In genomic region chr15:77849572-77850229, GRCm38 (mm10) we compare ENCODE assay signal across 8 mouse cellular contexts. TPM values are rescaled to one million over a fixed set of nuclear protein-coding genes. Genes with fewer than 3 reads are reported as not detected.
A peak's percentile ranks its signal among the peaks of the same experiment; 100 is the strongest.
DNase-seq lines count a peak whose midpoint lies in the region; ATAC-seq and TF ChIP-seq lines count a peak whose summit lies in the region.
"Had no signal": no experiment of that assay in that cellular context is flagged by ENCODE, and none has a peak within 500 bp of the region (broad histone marks: within the 10 kb centered on the region; RNA-seq: fewer than 3 reads in every experiment).

No protein-coding gene starts in this region.

- H3K9me3 ChIP-seq in lung, embryonic 15.5 days, result no peaks in the 10 kb centered on the region
- no peaks in the 10 kb centered on the region for H3K9me3 ChIP-seq in midbrain, embryonic 10.5 days (replicated peaks)

- peak overlapping the region; percentile 86 for H3K27ac ChIP-seq in lung, embryonic 15.5 days
- H3K27ac ChIP-seq in bone marrow, adult 2 months (ENCODE audit: control insufficient read depth, insufficient read depth, low read depth, low read length, poor library complexity), result peak overlapping the region; percentile 89
- H3K27ac ChIP-seq in midbrain, embryonic 10.5 days (replicated peaks), result no peak overlapping the region

- 0 out of 2 replicates have a peak, but pooled peaks have one; percentile 12 for ATAC-seq in lung, embryonic 15.5 days (ENCODE audit: borderline replicate concordance, extremely low read depth, low FRiP score, low TSS enrichment)
- ATAC-seq in neutrophil, adult 5-6 weeks (ENCODE audit: extremely low read depth, insufficient number of reproducible peaks, low FRiP score, poor library complexity, severe bottlenecking), result peak; percentile 88

- no peak overlapping the region for H3K9ac ChIP-seq in lung, embryonic 15.5 days

- 70% methylated on average over 9 of the region's 9 CpGs for WGBS in lung, embryonic 15.5 days
- 60% methylated on average over 9 of the region's 9 CpGs for WGBS in bone marrow, adult 2 months
- whole genome bisulfite sequencing in midbrain, embryonic 10.5 days, result 83% methylated on average over 9 of the region's 9 CpGs

- no peaks in the 10 kb centered on the region for H3K27me3 ChIP-seq in lung, embryonic 15.5 days
- H3K27me3 ChIP-seq in midbrain, embryonic 10.5 days (ENCODE audit: low read depth, poor library complexity, severe bottlenecking), result no peaks in the 10 kb centered on the region

- no peak for TF ChIP-seq POLR2A in bone marrow, adult 2 months (IDR thresholded peaks at IDR 0.05; ENCODE audit: borderline replicate concordance, control insufficient read depth, low read depth, low read length)

- H3K36me3 ChIP-seq in lung, embryonic 15.5 days, result no peaks in the 10 kb centered on the region
- no peaks in the 10 kb centered on the region for H3K36me3 ChIP-seq in midbrain, embryonic 10.5 days

- H3K4me1 ChIP-seq in lung, embryonic 15.5 days, result peaks cover 27% of the 10 kb centered on the region
- peaks cover 23% of the 10 kb centered on the region for H3K4me1 ChIP-seq in bone marrow, adult 2 months (ENCODE audit: control insufficient read depth, insufficient read depth, low read length)
- no peaks in the 10 kb centered on the region for H3K4me1 ChIP-seq in midbrain, embryonic 10.5 days

- no peak overlapping the region for H3K4me2 ChIP-seq in lung, embryonic 15.5 days

- H3K4me3 ChIP-seq in lung, embryonic 15.5 days, result no peak overlapping the region
- no peak overlapping the region for H3K4me3 ChIP-seq in bone marrow, adult 2 months (replicated peaks; ENCODE audit: control insufficient read depth, low read depth, low read length)
- no peak overlapping the region for H3K4me3 ChIP-seq in midbrain, embryonic 10.5 days

- no peak for TF ChIP-seq CTCF in bone marrow, adult 2 months (IDR thresholded peaks at IDR 0.05; ENCODE audit: control insufficient read depth, insufficient read depth, low read length)

- DNase-seq in lung, postnatal 25 days (ENCODE audit: low spot score), result no peak
- peak; percentile 75 for DNase-seq in thymus, postnatal 4 days
- DNase-seq in midbrain, embryonic 10.5 days (ENCODE audit: low spot score), result no peak
- DNase-seq in cerebellum, adult 8-10 months, result no peak
- DNase-seq: left cerebral cortex, postnatal 4 days had no signal

RNA-seq across cellular contexts. Expression of gene Myh9, which starts 7.7 kb away (rescaled TPM):
- polyA plus RNA-seq in lung, embryonic 15.5 days (2015; fragmentation: Nextera tagmentation; extraction: Ambion mirVana), result 62.5 and 67.7 TPM in 2 replicates
- polyA plus RNA-seq in bone marrow, adult 2 months (2011; ENCODE audit: insufficient read depth, insufficient read length, low replicate concordance, missing spikeins), result 264 and 399 TPM in 2 replicates
- 1,152 and 1,215 TPM in 2 replicates for total RNA-seq in neutrophil, adult 5-6 weeks (2017)
- 29.0 and 29.4 TPM in 2 replicates for polyA plus RNA-seq in midbrain, embryonic 10.5 days (2016; fragmentation: Nextera tagmentation; extraction: Ambion mirVana)
